Mouse (Mus musculus): Measurements from ENCODE around the gene Rnase11.

Gene Rnase11

DNA sequence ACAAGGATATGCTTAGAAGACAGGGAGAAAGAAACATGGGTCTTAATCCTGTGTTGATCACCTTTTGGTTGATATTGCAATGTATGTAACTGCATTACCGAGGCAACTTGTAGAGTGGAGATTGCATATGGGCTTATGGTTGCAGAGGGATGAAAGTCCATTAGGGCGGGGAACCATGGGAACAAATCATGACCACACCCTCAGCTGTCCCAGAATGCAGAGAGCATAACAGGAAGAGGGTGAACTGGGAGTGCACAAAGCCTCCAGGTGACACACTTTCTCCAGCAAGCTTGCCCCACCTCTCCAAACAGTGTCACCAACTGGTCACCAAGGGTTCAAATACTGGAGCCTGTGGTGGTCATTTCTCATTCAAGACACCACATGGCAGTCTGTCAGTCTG, 31.1 kb upstream of the Rnase11 start:
- 96% methylated on average over 2 of the region's 2 CpGs for WGBS

DNA sequence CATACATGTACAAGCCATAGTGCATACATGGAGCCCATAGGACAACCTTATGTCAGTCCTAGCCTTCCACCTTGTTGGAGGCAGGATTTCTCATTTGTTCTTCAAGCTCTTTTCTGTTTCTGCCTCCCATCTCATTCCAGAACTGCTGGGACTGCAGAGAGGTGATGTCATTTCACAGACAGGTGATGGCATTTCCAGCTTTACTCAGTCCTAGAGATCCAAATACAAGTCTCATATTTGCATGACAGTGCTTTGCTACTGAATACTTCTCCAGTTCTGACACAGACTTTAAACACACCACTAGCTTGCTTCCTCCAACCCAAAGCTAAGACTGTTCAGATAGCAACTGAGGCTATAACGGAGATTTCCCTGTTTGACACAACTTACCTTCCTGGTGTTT, 29.2 kb upstream of the Rnase11 start:
- 92% methylated on average over 1 of the region's 1 CpGs for WGBS

- WGBS, result 94% methylated on average over 3 of the region's 3 CpGs
Measured at GRCm38 (mm10) chr14:51074335-51074734, 24.4 kb upstream of the Rnase11 start, which contains the start of gene Olfr750. TSS of gene Olfr750 (minus strand) at chr14:51074435.

GRCm38 (mm10) chr14:51069617-51070016, 19.7 kb upstream of the Rnase11 start:
- WGBS, result 85% methylated on average over 2 of the region's 2 CpGs

DNA sequence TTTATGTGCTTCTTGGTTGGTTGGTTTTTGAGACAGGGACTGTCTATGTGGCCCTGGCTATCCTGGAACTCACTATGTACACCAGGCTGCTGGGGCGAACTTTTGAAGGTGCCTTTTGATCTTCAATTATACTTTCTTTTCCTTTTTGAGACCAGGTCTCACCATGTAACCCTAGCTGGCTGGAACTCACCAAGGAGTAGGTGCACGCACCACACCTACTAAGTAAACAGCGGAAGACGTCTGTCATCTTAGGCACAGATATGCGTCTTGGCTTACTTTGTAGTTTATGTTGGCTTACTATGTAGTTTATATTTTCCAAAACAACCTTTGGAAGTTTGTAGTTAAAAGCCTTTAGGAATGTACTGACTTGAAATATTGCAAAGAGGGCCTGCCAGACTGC, 19.0 kb upstream of the Rnase11 start:
- WGBS, result 89% methylated on average over 5 of the region's 5 CpGs

DNA sequence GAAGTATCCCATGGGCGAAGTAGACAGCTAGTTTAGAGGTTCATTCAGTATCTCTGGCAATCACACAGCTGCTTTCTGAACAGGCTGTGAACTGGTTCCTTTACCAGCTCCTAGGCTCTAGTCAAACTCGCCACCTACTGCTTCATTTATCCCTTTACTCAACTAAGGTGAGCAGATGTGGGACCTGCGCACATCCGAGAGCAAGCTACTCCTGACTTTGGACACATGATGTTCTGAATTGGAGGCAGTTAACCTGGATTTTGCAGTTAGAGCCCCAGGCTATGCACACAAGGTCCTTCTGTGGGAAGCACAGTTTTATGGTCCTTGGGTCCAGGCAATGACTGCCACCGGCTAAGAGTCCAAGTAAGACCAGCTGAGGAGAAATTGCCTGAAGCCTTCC, 10.8 kb upstream of the Rnase11 start:
- 95% methylated on average over 5 of the region's 5 CpGs for WGBS

DNA sequence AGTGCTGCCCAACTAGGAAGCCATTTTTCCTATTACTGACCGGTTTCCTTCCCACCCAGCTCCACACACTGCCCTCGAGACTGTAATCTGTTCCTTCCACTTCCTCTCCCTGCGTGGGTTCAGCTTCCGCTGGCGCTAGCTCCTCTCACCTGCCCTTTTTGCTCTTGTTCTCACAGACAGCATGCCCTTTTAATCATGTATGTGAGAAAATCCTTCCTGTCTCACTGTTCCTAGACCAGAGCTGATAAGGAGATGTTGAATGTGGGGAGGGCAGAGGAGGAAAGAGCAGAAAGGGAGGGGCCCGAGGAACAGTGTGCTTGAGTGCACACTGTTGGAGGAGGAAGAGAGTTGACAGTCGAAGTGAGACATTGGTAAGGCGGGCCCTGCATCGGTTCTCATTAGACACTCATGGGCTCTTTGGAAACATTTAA, 7.5 kb upstream of the Rnase11 start, which contains the start of gene Rnase12:
TSS of gene Rnase12 (minus strand) at position 261 of the 431 bp plus-strand sequence.
- WGBS, result 77% methylated on average over 9 of the region's 9 CpGs

GRCm38 (mm10) chr14:51054243-51055237, 4.6 kb upstream of the Rnase11 start:
- WGBS, result 72% methylated on average over 13 of the region's 13 CpGs

DNA sequence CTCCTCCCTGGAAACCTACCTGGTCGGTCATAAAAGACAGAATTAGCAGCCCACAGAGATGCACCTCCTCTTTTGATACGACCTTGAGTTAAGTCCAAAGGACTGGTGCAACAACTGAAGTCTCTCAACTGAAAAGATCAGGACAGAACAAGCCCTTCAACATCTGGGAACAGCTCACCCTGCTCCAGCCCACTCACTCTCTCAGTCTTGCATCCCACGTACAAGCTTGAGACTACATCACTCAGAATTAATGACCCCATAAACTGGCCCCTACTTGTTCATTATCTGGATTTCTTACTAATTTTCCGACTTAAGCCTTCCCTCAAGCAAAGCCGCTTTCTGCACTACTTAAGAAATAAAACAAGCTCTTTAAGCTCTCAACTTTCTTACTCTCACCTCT, 3.2 kb upstream of the Rnase11 start:
- WGBS, result 62% methylated on average over 5 of the region's 5 CpGs

DNA sequence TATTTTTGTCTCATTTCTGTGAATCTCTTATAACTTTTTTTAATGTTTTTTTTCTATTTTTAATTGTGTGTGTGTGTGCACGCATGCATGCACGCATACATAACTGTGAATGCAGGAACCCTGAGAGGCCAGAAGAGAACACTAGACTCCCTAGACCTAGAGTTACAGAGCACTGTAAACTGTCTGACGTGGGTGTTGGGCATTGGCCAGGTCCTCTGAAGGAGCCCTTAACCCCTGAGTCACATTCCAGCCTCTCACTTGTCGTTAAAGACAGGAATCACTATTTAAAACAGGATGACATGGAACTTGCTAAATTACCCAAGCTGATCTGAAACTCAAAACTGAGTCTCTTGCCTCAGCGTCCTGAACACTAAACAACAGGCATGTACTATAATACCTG, 2.0 kb upstream of the Rnase11 start:
- 51% methylated on average over 5 of the region's 5 CpGs for WGBS

DNA sequence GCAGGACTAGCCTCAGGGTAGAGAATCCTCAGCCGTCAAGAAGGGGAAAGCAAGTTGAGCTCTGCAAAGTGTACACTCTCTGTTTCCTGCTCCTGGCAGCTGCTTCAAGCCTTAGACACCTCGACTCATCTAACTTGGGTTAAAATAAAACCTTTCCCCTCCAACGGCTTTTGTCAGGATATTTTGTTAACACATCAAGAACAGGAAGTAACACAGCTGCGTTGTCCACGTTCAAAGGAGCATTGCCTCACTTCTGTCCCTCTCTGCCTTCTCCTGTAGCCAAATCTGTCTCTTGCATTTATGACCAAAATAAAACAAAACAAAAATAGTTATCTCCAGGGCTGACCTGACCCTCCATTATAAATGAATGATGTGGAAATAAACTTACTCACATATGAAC, 2.1 kb downstream of the Rnase11 start:
- whole genome bisulfite sequencing, result 58% methylated on average over 5 of the region's 5 CpGs

GRCm38 (mm10) chr14:51041769-51042168, 8.2 kb downstream of the Rnase11 start, which contains the start of gene Rnase9:
TSS of gene Rnase9 (minus strand) at chr14:51041869.
- 82% methylated on average over 6 of the region's 6 CpGs for WGBS

- 91% methylated on average over 4 of the region's 4 CpGs for WGBS
Measured at GRCm38 (mm10) chr14:51036214-51036613, 13.7 kb downstream of the Rnase11 start.

- WGBS, result 79% methylated on average over 1 of the region's 1 CpGs
Measured at GRCm38 (mm10) chr14:51035206-51035605, 14.8 kb downstream of the Rnase11 start.

DNA sequence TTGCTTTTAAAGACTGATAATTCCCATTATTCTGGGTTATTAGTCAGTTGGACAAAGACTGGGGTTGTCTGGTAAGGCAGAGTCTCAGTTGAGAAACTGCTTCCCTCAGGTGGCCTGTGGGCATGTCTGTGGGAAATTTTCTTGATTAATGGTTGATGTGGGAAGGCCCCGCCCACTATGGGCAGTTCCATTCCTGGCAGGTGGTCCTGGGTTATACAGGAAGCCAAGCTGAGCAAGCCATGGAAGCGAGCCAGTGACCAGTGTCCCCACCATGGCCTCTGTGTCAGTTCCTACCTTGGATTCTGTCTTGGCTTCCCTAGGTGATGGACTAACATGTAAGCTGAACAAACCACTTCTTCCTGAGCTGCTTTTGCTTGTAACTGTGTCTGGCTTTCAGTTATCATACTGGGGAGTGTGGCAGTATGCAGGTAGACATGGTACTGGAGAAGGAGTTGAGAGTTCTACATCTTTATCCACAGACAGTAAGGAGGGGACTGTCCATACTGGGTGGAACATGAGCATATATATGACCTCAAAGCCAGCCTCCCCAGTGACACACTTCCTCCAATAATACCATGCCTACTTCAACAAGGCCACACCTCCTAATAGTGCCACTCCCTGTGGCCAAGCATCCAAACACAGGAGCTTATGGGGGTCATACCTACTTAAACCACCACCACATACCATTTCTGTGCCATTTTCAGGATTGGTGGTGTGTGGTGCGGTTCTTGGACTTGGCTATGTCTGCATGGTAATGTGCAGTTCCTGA, 22.4 kb downstream of the Rnase11 start:
- 63% methylated on average over 3 of the region's 3 CpGs for WGBS

- WGBS, result 39% methylated on average over 5 of the region's 5 CpGs
Measured at GRCm38 (mm10) chr14:51026391-51027133, 23.4 kb downstream of the Rnase11 start.

DNA sequence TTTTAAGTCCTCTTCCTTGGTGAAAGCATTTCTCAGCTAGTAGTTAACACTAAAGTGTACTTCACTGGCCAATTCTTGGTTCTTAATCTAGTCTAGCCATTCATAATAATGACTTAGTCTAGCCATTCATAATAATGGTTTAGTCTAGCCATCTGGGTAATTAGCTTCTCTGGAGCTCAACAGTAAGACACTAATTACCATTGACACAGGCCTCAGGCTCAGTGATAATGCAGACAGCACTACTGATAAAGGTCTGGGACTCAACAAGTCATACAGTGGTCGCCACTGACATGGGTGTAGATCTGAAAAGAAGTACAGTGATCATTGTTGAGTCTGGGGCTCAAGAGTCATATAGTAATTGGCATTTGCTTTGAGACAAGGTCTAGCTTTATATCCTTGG, 25.1 kb downstream of the Rnase11 start:
- 93% methylated on average over 1 of the region's 1 CpGs for WGBS

- WGBS, result 87% methylated on average over 4 of the region's 4 CpGs
Measured at GRCm38 (mm10) chr14:51023457-51023856, 26.5 kb downstream of the Rnase11 start.

DNA sequence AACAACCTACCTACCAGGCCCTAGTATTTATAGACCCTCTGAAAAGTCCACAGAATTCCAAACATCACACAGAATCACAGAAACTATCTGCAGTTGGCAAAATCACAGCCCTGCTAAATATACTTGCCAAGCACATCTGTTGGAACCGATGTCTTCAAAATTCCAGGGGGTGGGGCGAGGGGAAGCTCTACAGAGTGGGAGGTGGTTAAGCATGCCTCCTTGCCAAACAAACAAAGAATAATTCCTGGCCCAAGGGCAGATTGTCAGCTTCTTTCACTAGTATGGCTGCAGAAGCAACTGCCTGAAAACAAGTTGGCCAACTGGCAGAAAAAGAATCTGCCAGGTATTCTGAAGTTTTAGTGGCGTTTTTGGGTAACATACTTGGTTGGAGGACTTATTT, 32.7 kb downstream of the Rnase11 start:
- 47% methylated on average over 3 of the region's 3 CpGs for WGBS

- 93% methylated on average over 3 of the region's 3 CpGs for WGBS
Measured at GRCm38 (mm10) chr14:51014724-51015123, 35.2 kb downstream of the Rnase11 start.

GRCm38 (mm10) chr14:51009572-51009971, 40.4 kb downstream of the Rnase11 start:
- WGBS, result 95% methylated on average over 6 of the region's 6 CpGs

- WGBS, result 59% methylated on average over 4 of the region's 4 CpGs
Measured at GRCm38 (mm10) chr14:51008781-51009180, 41.2 kb downstream of the Rnase11 start.
